Mouse (Mus musculus) heart, embryonic 13.5 days (tissue): ENCODE data around the gene Ppp2ca. TPM values are rescaled to one million over a fixed set of nuclear protein-coding genes. Genes with fewer than 3 reads are reported as not detected.
A peak's percentile ranks its signal among the peaks of the same experiment; 100 is the strongest.
"Not testable (repeated sequence)": the region's sequence is repeated elsewhere in the genome, so short reads cannot be mapped to it uniquely, and the experiment has no call there.

ENCODE experiments used
- ATAC-seq: fragments of 200-750 bp; cut with Nextera tagmentation; 2 replicates; pipeline ENCODE4 v1.8.0; 2017; ENCODE audit warnings: moderate TSS enrichment; ENCODE audit not compliant: insufficient number of reproducible peaks, low FRiP score, low TSS enrichment; ENCODE audit errors: extremely low read depth
- H3K27ac ChIP-seq: fragments of 300-500 bp; sonication (generic); replicated peaks from 2 replicates; pipeline ENCODE4 v1.5.1; 2015; ENCODE audit warnings: moderate library complexity, mild to moderate bottlenecking, inconsistent platforms
- H3K27me3 ChIP-seq: fragments of 300-500 bp; sonication (generic); replicated peaks from 2 replicates; pipeline ENCODE4 v1.6.1; 2015; ENCODE audit warnings: mild to moderate bottlenecking, inconsistent platforms
- H3K36me3 ChIP-seq: fragments of 300-500 bp; sonication (generic); 2 replicates; pipeline ENCODE4 v1.6.1; 2015; ENCODE audit warnings: mild to moderate bottlenecking, inconsistent platforms
- H3K4me1 ChIP-seq: fragments of 300-500 bp; sonication (generic); 2 replicates; pipeline ENCODE4 v1.6.1; 2015; ENCODE audit warnings: inconsistent platforms
- H3K4me2 ChIP-seq: fragments of 300-500 bp; sonication (generic); 2 replicates; pipeline ENCODE4 v1.6.1; 2015; ENCODE audit warnings: inconsistent platforms, mild to moderate bottlenecking, moderate library complexity
- H3K4me3 ChIP-seq: fragments of 300-500 bp; sonication (generic); 2 replicates; pipeline ENCODE4 v1.5.1; 2015; ENCODE audit warnings: moderate library complexity, mild to moderate bottlenecking, inconsistent platforms
- H3K9ac ChIP-seq: fragments of 300-500 bp; sonication (generic); 2 replicates; pipeline ENCODE4 v1.6.1; 2015; ENCODE audit warnings: inconsistent platforms, mild to moderate bottlenecking, moderate library complexity
- H3K9me3 ChIP-seq: fragments of 300-500 bp; sonication (generic); 2 replicates; pipeline ENCODE4 v1.6.1; 2016; ENCODE audit warnings: inconsistent platforms
- WGBS: fragments of 180-500 bp; shearing (Covaris S2); methylation state at CpG from one replicate; pipeline ENCODE4 v1.1.7; 2015; ENCODE audit warnings: mixed read lengths; 5-methylcytosine and 5-hydroxymethylcytosine counted together
- microRNA-seq: library from miRNA; unstranded; fragments of <30 nt; microRNA quantifications from one replicate; pipeline ENCODE4, GENCODE M21; 2016
- polyA plus RNA-seq: library from polyadenylated mRNA; unstranded; fragments of >200 nt; fragmentation: Nextera tagmentation; extraction: Ambion mirVana; gene quantifications from 2 replicates; pipeline ENCODE4 v1.2.1, GENCODE M21; 2015

Gene Ppp2ca
- polyA plus RNA-seq, 1 experiment from 2014 or later, result 64.2 TPM

DNA sequence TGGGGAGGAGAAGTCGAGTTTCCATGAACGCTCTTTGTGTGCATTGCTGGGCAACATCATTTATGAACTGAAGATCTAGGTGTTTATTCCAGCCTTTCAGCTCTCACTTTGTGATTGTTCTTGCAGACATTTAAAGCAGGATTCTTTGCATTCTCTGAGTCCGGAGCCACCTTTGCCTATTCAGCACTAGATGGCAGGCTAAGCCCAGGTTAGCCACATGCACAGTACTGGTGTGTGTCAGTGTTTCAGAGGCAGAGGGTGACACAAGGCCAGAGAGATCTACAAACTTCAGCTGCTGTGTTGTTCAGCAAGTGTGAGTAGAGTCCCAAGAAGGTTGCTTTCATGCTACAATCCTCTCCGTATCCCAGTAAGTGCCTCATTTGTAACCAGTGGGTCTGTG, 45.2 kb downstream of the Ppp2ca start:
- not testable (repeated sequence) for H3K4me3 ChIP-seq, H3K27me3 ChIP-seq, H3K27ac ChIP-seq, H3K9me3 ChIP-seq, ATAC-seq, H3K4me1 ChIP-seq, H3K4me2 ChIP-seq, H3K9ac ChIP-seq, H3K36me3 ChIP-seq
- 35% methylated on average over 4 of the region's 4 CpGs for WGBS

DNA sequence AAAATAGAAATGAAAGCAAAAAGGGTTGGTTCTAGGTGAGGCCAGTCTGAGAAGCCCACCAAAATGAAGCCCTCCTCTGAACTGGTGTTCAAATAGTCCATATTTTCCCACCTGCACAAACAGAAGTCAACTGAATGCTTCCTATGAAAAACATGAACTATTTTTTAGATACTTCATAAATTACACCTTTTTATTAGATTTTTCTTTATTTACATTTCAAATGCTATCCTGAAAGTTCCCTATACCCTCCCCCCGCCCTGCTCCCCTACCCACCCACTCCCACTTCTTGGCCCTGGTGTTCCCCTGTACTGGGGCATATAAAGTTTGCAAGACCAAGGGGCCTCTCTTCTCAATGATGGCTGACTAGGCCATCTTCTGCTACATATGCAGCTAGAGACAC, 46.9 kb downstream of the Ppp2ca start, which contains the start of gene Olfr1373:
Olfr1373 (minus strand) TSS at position 101 of the 400 bp plus-strand sequence.
- not testable (repeated sequence) for H3K36me3 ChIP-seq, H3K27ac ChIP-seq, ATAC-seq, H3K9me3 ChIP-seq, H3K4me3 ChIP-seq, H3K4me2 ChIP-seq, H3K4me1 ChIP-seq, H3K27me3 ChIP-seq, H3K9ac ChIP-seq
- WGBS, result 63% methylated on average over 1 of the region's 1 CpGs

DNA sequence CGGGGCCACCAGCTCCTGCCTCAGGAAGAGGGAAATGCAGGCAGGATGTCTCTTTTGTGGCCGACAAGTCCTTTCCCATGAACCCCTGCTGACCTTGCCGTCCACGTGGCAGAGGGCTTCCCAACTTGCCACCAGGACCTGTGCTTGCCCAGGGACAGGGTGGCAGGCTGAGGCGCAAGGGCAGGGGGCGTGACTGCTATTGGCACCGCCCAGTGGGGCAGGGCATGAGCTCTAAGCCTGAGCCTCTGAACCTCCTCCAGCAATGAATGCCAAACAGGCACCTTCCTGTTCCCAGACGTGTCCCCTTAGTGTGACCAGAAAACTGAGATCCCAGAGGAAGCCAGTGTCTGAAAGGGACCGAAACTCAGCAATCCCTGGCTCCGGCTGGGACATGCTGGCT, 65.4 kb downstream of the Ppp2ca start:
- no peak overlapping the region for H3K27ac ChIP-seq
- H3K36me3 ChIP-seq, result no peaks in the 10 kb centered on the region
- no peak overlapping the region for H3K9ac ChIP-seq
- H3K27me3 ChIP-seq, result peaks cover 39% of the 10 kb centered on the region
- no peaks in the 10 kb centered on the region for H3K9me3 ChIP-seq
- ATAC-seq, result no peak
- H3K4me3 ChIP-seq, result no peak overlapping the region
- H3K4me2 ChIP-seq, result no peak overlapping the region
- WGBS, result 24% methylated on average over 10 of the region's 10 CpGs
- peaks cover 10% of the 10 kb centered on the region for H3K4me1 ChIP-seq

DNA sequence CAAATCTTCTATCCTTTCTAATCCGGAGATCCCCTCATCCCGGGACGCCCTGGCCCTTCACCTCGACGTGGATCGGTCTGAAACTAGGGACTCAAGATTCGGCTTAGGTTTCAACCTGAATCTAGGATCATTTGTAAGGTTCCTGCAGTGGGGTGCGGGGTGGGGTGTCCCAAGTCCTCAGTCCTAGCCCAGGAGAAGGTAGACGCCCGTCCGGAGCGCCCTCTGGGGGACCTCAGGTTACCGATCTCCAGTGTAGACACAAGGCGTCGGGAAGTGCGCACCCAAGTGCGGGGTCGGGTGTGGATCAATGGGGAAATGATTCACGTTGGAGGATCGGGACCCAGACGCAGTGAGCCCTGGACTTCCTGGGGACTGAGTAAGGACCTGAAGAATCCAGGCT, 68.6 kb downstream of the Ppp2ca start:
- Histone ChIP-seq H3K4me2 (peak overlapping the region; percentile 85), H3K27ac (no peak overlapping the region), H3K36me3 (no peaks in the 10 kb centered on the region), H3K27me3 (peaks cover 61% of the 10 kb centered on the region), H3K4me3 (peak overlapping the region; percentile 60), H3K9ac (no peak overlapping the region), H3K9me3 (no peaks in the 10 kb centered on the region), H3K4me1 (peaks cover 10% of the 10 kb centered on the region)
- ATAC-seq, result no peak
- 2% methylated on average over 21 of the region's 21 CpGs for WGBS

DNA sequence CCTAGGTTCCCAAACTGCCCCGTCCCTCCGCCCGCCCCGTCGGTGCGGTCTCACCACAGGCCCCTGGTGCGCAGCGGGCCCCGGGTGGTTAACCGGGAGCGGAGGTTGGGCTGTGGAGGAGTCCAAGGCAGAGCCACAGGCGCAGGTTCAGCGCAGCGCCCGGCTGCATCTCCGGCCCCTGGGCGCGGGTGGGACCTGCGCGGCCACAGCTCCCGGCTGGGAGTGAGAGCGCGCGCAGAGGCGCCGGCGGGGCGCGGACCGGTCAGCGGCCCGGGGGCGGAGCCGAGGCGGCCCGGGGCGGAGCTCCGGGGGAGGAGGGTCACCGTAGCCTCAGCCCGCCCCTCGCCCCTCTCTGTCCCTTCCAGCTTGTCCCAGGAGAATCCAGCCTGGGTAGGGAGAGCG, 69.4 kb downstream of the Ppp2ca start:
- Histone ChIP-seq H3K27me3 (peaks cover 64% of the 10 kb centered on the region), H3K4me3 (peak overlapping the region; percentile 60), H3K4me2 (peak overlapping the region; percentile 85), H3K4me1 (peaks cover 10% of the 10 kb centered on the region), H3K9ac (peak overlapping the region; percentile 73)
- not testable (repeated sequence) for H3K27ac ChIP-seq, H3K9me3 ChIP-seq, H3K36me3 ChIP-seq
- under 1% methylated on average over 34 of the region's 42 CpGs for WGBS
- ATAC-seq, result peak; percentile 61; the same call in 1 of the 2 replicates

DNA sequence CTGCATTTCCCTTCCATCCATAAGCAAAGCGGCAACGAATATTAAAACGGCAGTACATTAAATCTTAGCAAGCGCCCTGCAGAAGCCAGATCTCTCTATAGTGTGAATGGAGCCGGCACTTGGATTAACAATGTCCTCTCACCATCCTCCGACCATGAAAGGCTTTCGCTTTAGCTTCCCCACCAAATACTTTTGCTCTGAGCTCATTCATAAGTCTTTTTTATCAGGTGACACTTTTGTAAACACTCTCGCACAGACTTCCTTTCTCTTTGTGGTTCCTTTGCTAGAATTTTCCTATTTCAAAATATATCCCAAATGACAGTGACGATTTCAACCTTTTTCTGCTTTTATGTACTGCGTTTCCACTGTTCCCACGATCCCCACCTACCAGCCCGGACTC, 70.0 kb downstream of the Ppp2ca start:
- H3K9me3 ChIP-seq, result no peaks in the 10 kb centered on the region
- H3K27ac ChIP-seq, result no peak overlapping the region
- H3K4me3 ChIP-seq, result peak overlapping the region; percentile 60
- H3K36me3 ChIP-seq, result no peaks in the 10 kb centered on the region
- H3K4me1 ChIP-seq, result peaks cover 10% of the 10 kb centered on the region
- ATAC-seq, result no peak
- 11% methylated on average over 12 of the region's 12 CpGs for WGBS
- H3K4me2 ChIP-seq, result peak overlapping the region; percentile 85
- peaks cover 61% of the 10 kb centered on the region for H3K27me3 ChIP-seq
- H3K9ac ChIP-seq, result peak overlapping the region; percentile 73

Small RNA genes within 50 kb of the gene (microRNA-seq; reads per million reads assigned to microRNA genes)
- not detected for gene Gm24157
- 25.7 reads per million, percentile 38 among the genes with 10 or more reads in this experiment for gene Mir3061

Other genes with a start within 250 kb of the Ppp2ca start
- 0.60 and 0.78 TPM in 2 replicates for gene Jade2, start 241.0 kb upstream of the Ppp2ca start, polyA plus RNA-seq
- 63.8 and 71.9 TPM in 2 replicates for gene Cdkn2aipnl, start 131.0 kb upstream of the Ppp2ca start, polyA plus RNA-seq
- 246 and 268 TPM in 2 replicates for gene Ube2b, start 97.9 kb upstream of the Ppp2ca start, polyA plus RNA-seq
- gene Cdkl3, start 94.5 kb upstream of the Ppp2ca start, polyA plus RNA-seq, result 6.5 and 7.8 TPM in 2 replicates
- gene Olfr1373, start 46.8 kb downstream of the Ppp2ca start, polyA plus RNA-seq, result not detected in 2 replicates
- not detected in 2 replicates for gene Olfr1371, start 115.3 kb downstream of the Ppp2ca start, polyA plus RNA-seq
- 467 and 522 TPM in 2 replicates for gene Skp1a, start 133.3 kb downstream of the Ppp2ca start, polyA plus RNA-seq
- gene Tcf7, start 184.3 kb downstream of the Ppp2ca start, polyA plus RNA-seq, result 3.5 and 4.3 TPM in 2 replicates